27 mouse cellular contexts compared by ENCODE assay signal in the genomic region with DNA sequence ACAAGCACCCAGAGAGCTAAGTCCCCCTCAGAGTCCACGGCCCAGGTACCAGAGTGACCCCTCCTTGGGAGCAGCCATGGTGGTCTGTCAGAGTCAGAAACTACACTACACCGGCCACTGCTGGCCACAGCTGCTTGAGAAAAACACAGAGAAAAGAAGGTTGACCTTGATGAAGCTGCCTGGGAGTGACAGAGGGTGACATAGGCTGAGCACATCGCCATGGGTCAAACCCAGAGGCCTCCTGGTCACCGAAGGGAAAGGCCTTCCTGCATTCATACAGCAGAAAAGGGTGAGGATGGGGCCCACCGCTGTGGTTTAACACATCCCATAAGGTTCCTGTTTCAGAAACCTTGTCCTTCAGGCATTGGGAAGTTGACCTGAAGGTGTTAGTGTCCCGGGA.
"Had no signal": no experiment of that assay in that cellular context is flagged by ENCODE, and none has a peak within 500 bp of the region (broad histone marks: within the 10 kb centered on the region; RNA-seq: fewer than 3 reads in every experiment).

No protein-coding gene starts in this region.

- H3K9me3 ChIP-seq: heart, embryonic 13.5 days; heart, embryonic 15.5 days; hindbrain, embryonic 13.5 days; hindbrain, embryonic 15.5 days; kidney, embryonic 15.5 days; limb, embryonic 12.5 days; liver, embryonic 13.5 days; liver, embryonic 15.5 days had no signal

- H3K27me3 ChIP-seq: liver, embryonic 13.5 days had no signal

- DNase-seq: gastrocnemius, postnatal 14 days; gastrocnemius, postnatal 36 days; heart, adult 18-20 months; heart, postnatal 14 days; heart, postnatal 36 days; kidney, adult 11 months; kidney, adult 2 months; kidney, adult 9 months; kidney, postnatal 14 days; kidney, postnatal 36 days; layer of hippocampus, adult 9-11 months; layer of hippocampus, postnatal 36 days; left cerebral cortex, postnatal 4 days; liver; liver, embryonic 13.5 days had no signal

- H3K4me3 ChIP-seq: heart, embryonic 13.5 days; heart, embryonic 15.5 days; hindbrain, embryonic 13.5 days; hindbrain, embryonic 15.5 days; kidney, embryonic 15.5 days; limb, embryonic 12.5 days; liver, embryonic 13.5 days; liver, embryonic 15.5 days had no signal

- H3K36me3 ChIP-seq: heart, embryonic 13.5 days; heart, embryonic 15.5 days; hindbrain, embryonic 13.5 days; hindbrain, embryonic 15.5 days; kidney, embryonic 15.5 days; limb, embryonic 12.5 days; liver, embryonic 13.5 days; liver, embryonic 15.5 days had no signal

- H3K4me2 ChIP-seq: heart, embryonic 11.5 days; heart, embryonic 13.5 days; heart, embryonic 15.5 days; hindbrain, embryonic 13.5 days; hindbrain, embryonic 15.5 days; kidney, embryonic 15.5 days; limb, embryonic 12.5 days; liver, embryonic 11.5 days; liver, embryonic 13.5 days; liver, embryonic 15.5 days had no signal

- H3K4me1 ChIP-seq: heart, embryonic 13.5 days; hindbrain, embryonic 13.5 days; hindbrain, embryonic 15.5 days had no signal

- ATAC-seq: hindbrain, postnatal 0 days; intestine, embryonic 16.5 days had no signal

- H3K27ac ChIP-seq: heart, embryonic 13.5 days; heart, embryonic 15.5 days; hindbrain, embryonic 13.5 days; hindbrain, embryonic 15.5 days; hindbrain, postnatal 0 days; kidney, embryonic 15.5 days; kidney, postnatal 0 days; limb, embryonic 12.5 days; liver, embryonic 13.5 days; liver, embryonic 15.5 days had no signal

- H3K9ac ChIP-seq: heart, embryonic 13.5 days; heart, embryonic 15.5 days; hindbrain, embryonic 13.5 days; hindbrain, embryonic 15.5 days; kidney, embryonic 15.5 days; limb, embryonic 12.5 days; liver, embryonic 13.5 days; liver, embryonic 15.5 days had no signal
